Mouse (Mus musculus) lung, postnatal 0 days (tissue): ENCODE measurements around the gene Rusc1.

Source experiments
- CTCF ChIP-seq: IDR thresholded peaks from 2 replicates; pipeline ENCODE4 v1.5.1; 2016; ENCODE audit warnings: antibody characterized with exemption, mild to moderate bottlenecking
- EP300 ChIP-seq: IDR thresholded peaks from 2 replicates; pipeline ENCODE4 v1.6.1; 2016; ENCODE audit warnings: antibody characterized with exemption, mild to moderate bottlenecking, control low read depth

DNA sequence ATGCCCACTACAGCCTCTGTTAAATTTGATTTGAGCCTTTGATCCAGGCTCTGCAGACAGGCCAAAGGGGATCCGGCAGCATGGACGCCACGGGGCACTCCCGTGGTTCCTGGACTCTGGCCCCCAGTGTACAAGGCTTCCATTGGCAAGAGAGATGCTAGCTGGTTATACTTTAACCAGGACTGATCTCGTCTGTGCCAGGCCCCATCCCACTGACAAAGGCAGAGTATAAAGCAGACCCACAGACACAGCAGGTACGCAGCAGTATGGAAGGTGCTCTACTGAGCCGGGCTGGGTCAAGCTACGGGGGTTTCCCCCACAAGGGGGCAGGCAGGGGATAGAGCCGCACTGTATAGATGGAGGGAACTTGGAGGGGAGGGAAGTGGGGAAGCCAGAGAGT lies 43.3 kb upstream of the Rusc1 start:
- TF ChIP-seq CTCF (peak; percentile 36), EP300 (no peak)
